Mouse (Mus musculus) kidney, embryonic 16.5 days (tissue): ENCODE measurements around the gene Slc12a8. TPM values are rescaled to one million over a fixed set of nuclear protein-coding genes. Genes with fewer than 3 reads are reported as not detected.
"Not testable (repeated sequence)": the region's sequence is repeated elsewhere in the genome, so short reads cannot be mapped to it uniquely, and the experiment has no call there.

Experiments
- ATAC-seq: fragments of 200-750 bp; cut with Nextera tagmentation; 2 replicates; pipeline ENCODE4 v1.8.0; 2017; ENCODE audit warnings: moderate TSS enrichment; ENCODE audit not compliant: low FRiP score, low TSS enrichment
- H3K27ac ChIP-seq: fragments of 300-500 bp; sonication (generic); 2 replicates; pipeline ENCODE4 v1.5.1; 2014; ENCODE audit warnings: low read length
- H3K27me3 ChIP-seq: fragments of 300-500 bp; sonication (generic); 2 replicates; pipeline ENCODE4 v1.6.1; 2014; ENCODE audit warnings: low read length, control low read depth, mixed read lengths; ENCODE audit not compliant: insufficient read depth
- H3K36me3 ChIP-seq: fragments of 300-500 bp; sonication (generic); 2 replicates; pipeline ENCODE4 v1.6.1; 2014; ENCODE audit warnings: low read length, control low read depth, mixed read lengths; ENCODE audit not compliant: insufficient read depth
- H3K4me1 ChIP-seq: fragments of 300-500 bp; sonication (generic); 2 replicates; pipeline ENCODE4 v1.6.1; 2014; ENCODE audit warnings: low read length, control low read depth, mixed read lengths; ENCODE audit not compliant: insufficient read depth
- H3K4me2 ChIP-seq: fragments of 300-500 bp; sonication (generic); replicated peaks from 2 replicates; pipeline ENCODE4 v1.6.1; 2014; ENCODE audit warnings: low read depth, low read length
- H3K4me3 ChIP-seq: fragments of 300-500 bp; sonication (generic); 2 replicates; pipeline ENCODE4 v1.5.1; 2014; ENCODE audit warnings: mild to moderate bottlenecking, low read length
- H3K9ac ChIP-seq: fragments of 300-500 bp; sonication (generic); replicated peaks from 2 replicates; pipeline ENCODE4 v1.6.1; 2014; ENCODE audit warnings: low read length
- H3K9me3 ChIP-seq: fragments of 300-500 bp; sonication (generic); 2 replicates; pipeline ENCODE4 v1.6.1; 2016; ENCODE audit warnings: low read length, control low read depth
- WGBS: fragments of 180-500 bp; shearing (Covaris S2); extraction: QIAGEN DNeasy Blood & Tissue Kit; methylation state at CpG from one replicate; pipeline ENCODE4 v1.1.7; 2014; 5-methylcytosine and 5-hydroxymethylcytosine counted together
- polyA plus RNA-seq: library from polyadenylated mRNA; unstranded; fragments of >200 nt; fragmentation: Nextera tagmentation; extraction: Ambion mirVana; gene quantifications from 2 replicates; pipeline ENCODE4 v1.2.1, GENCODE M21; 2015

Gene Slc12a8
- polyA plus RNA-seq, 1 experiment from 2014 or later: 0.92 TPM

DNA sequence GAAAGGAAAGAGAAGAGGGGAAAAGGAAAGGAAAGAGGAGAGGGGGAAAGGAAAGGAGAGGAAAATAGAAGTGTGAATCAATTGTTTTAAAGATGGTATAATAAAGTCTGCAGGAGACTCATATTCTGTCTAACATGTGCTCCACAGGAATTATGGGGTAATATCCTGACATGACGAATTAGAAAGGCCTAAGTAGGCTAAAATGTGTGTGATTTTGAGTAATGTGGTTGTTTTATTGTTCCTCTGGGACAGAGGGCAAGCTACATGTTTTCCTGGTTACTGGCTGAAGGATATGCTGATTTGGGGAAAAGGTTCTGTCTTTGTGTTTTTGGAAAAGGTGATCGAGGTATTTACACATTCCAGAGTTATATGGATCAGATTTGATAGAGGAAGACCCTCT is 7.9 kb upstream of the Slc12a8 start:
- 66% methylated on average over 2 of the region's 2 CpGs for WGBS

DNA sequence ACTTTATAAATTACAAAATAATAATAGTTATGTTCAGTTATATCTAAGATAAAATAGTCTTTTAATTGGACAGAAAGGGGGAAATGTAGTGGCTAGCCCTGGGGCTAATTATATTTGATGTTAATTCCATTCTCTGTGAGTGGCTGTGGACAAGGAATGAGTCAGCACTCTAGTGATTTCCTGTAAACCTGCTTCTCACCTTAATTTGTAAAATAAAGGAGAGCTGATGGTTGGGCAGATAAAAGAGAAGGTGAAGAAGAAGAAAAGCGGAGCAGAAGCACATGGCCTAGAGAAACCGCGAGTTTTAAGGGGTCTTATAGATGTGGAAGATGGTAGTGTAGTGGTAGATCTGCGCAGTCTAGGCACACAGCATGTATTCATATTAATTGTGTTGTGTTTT is 6.3 kb upstream of the Slc12a8 start:
- not testable (repeated sequence) for H3K9ac ChIP-seq, H3K9me3 ChIP-seq, H3K27ac ChIP-seq, H3K27me3 ChIP-seq, H3K36me3 ChIP-seq, H3K4me3 ChIP-seq, ATAC-seq, H3K4me1 ChIP-seq, H3K4me2 ChIP-seq
- WGBS: 96% methylated on average over 4 of the region's 4 CpGs

More for the DNA sequence above, 7.9 kb upstream of the Slc12a8 start:
- H3K27ac ChIP-seq, ATAC-seq, H3K4me2 ChIP-seq, H3K9ac ChIP-seq, H3K4me3 ChIP-seq, H3K9me3 ChIP-seq, H3K36me3 ChIP-seq, H3K27me3 ChIP-seq, H3K4me1 ChIP-seq: not testable (repeated sequence)

GRCm38 (mm10) chr16:33512555-33512954 is 4.6 kb upstream of the Slc12a8 start:
- Histone ChIP-seq H3K9me3 (peaks cover 3% of the 10 kb centered on the region; the same call in 1 of the 2 replicates), H3K4me1 (peaks cover 11% of the 10 kb centered on the region), H3K27ac (no peak overlapping the region), H3K36me3 (no peaks in the 10 kb centered on the region), H3K4me3 (no peak overlapping the region), H3K27me3 (no peaks in the 10 kb centered on the region), H3K4me2 (no peak overlapping the region), H3K9ac (no peak overlapping the region)
- no peak for ATAC-seq
- WGBS: 64% methylated on average over 6 of the region's 6 CpGs

DNA sequence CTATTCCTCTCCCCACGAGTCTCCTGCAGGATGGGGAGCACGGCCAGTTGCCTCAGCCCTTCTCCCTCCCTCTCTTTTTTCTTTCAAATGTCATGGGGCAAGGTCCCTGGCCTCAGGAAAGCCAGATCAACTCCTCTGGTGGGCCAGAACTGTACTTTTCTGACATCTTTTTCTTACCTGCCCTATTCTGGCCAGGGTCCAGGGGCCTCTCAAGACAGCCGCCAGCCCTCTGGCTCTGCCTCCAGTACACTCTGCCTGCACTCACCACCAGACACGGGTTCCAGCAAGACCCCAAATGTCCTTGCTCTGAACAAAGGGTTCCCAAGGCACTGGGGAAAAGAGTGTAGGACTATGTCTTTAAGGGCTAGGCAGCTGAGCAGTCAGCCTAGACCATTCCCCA is 499 bp downstream of the Slc12a8 start:
- Histone ChIP-seq H3K4me2 (peak overlapping the region; percentile 78), H3K9ac (peak overlapping the region; percentile 64; the same call in 1 of the 2 replicates)

GRCm38 (mm10) chr16:33518236-33518635 is 1.1 kb downstream of the Slc12a8 start:
- 45% methylated on average over 7 of the region's 7 CpGs for WGBS
- H3K36me3 ChIP-seq: no peaks in the 10 kb centered on the region
- H3K9me3 ChIP-seq: no peaks in the 10 kb centered on the region
- H3K4me1 ChIP-seq: peaks cover 20% of the 10 kb centered on the region
- H3K4me2 ChIP-seq: no peak overlapping the region
- peak; percentile 12; the same call in 1 of the 2 replicates for ATAC-seq
- H3K27ac ChIP-seq: no peak overlapping the region
- no peak overlapping the region for H3K9ac ChIP-seq
- H3K4me3 ChIP-seq: no peak overlapping the region
- H3K27me3 ChIP-seq: no peaks in the 10 kb centered on the region

More for the DNA sequence above, 499 bp downstream of the Slc12a8 start:
- 30% methylated on average over 4 of the region's 4 CpGs for WGBS
- H3K9me3 ChIP-seq: no peaks in the 10 kb centered on the region
- peaks cover 20% of the 10 kb centered on the region for H3K4me1 ChIP-seq
- no peaks in the 10 kb centered on the region for H3K27me3 ChIP-seq
- ATAC-seq: peak; percentile 68
- no peak overlapping the region; the same call in 1 of the 2 replicates for H3K27ac ChIP-seq
- H3K4me3 ChIP-seq: 0 out of 2 replicates have a peak overlapping the region, but pooled peaks have one; percentile 47
- H3K36me3 ChIP-seq: no peaks in the 10 kb centered on the region

DNA sequence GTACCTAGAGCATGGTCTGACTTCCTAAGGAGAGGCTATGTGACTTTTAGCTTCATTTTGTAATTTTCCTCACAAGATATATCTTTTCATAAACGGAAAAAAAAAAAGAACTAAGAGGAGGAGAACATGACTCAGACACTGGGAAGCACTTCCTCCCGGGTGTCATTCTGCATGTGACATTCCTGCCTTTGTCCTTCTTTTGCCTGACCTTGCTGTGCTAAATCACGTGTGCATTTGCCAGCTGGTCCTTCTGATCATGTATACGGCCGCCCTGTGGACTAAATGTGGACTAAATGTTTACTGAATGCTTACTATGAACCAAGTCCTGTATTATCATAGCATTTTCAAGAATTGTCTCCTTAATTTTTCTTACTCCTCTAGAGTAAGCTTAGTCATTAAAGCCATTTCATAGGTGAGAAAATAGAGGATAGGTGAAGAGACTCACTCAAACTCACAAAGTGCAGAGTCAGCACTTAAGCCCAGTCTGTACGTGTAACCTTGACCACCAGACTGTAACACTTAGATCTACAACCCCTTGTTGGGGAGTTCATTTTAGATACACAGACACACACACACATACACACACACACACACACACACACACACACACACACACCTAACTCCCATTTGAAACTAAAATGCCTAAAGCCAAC is 2.9 kb downstream of the Slc12a8 start:
- WGBS: 64% methylated on average over 6 of the region's 6 CpGs
- H3K27ac ChIP-seq: no peak overlapping the region
- no peak for ATAC-seq

DNA sequence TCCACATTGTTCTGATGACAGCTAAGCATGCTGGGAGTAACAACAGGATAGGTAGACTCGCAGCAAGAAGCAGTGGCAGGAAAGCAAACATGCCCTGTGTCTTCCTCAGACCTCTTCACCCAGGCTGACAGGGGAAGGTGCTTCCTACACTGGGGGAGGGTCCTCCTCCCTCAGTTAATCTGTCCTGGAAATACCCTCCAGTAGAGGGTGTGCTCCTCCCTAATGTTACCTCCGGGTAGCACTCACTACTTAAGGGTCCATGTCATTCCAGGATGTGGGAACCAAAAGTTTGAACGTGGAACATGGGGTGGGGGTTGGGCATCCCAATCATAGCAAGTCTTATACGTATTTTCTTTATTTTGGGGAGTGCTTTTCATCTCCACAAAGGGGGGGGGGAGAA is 5.4 kb downstream of the Slc12a8 start:
- Histone ChIP-seq H3K9ac (no peak overlapping the region), H3K4me1 (peaks cover 9% of the 10 kb centered on the region), H3K36me3 (no peaks in the 10 kb centered on the region), H3K27ac (no peak overlapping the region), H3K4me2 (no peak overlapping the region), H3K9me3 (no peaks in the 10 kb centered on the region), H3K4me3 (no peak overlapping the region), H3K27me3 (no peaks in the 10 kb centered on the region)
- WGBS: 63% methylated on average over 4 of the region's 4 CpGs
- ATAC-seq: no peak

More for the DNA sequence above, 2.9 kb downstream of the Slc12a8 start:
- Histone ChIP-seq H3K4me3 (no peak overlapping the region), H3K9me3 (no peaks in the 10 kb centered on the region), H3K27me3 (no peaks in the 10 kb centered on the region), H3K4me1 (peaks cover 20% of the 10 kb centered on the region), H3K36me3 (no peaks in the 10 kb centered on the region), H3K4me2 (no peak overlapping the region), H3K9ac (no peak overlapping the region)

- H3K9ac ChIP-seq: no peak overlapping the region
- no peaks in the 10 kb centered on the region for H3K36me3 ChIP-seq
- no peaks in the 10 kb centered on the region for H3K27me3 ChIP-seq
- WGBS: 69% methylated on average over 10 of the region's 10 CpGs
- H3K9me3 ChIP-seq: 0 out of 2 replicates have a peak, but pooled peaks cover 3% of the 10 kb centered on the region
- no peak for ATAC-seq
- no peak overlapping the region for H3K27ac ChIP-seq
- no peak overlapping the region for H3K4me2 ChIP-seq
- H3K4me3 ChIP-seq: no peak overlapping the region
- no peaks in the 10 kb centered on the region; the same call in 1 of the 2 replicates for H3K4me1 ChIP-seq
Observed at GRCm38 (mm10) chr16:33523571-33523970, 6.4 kb downstream of the Slc12a8 start.

- H3K36me3 ChIP-seq: no peaks in the 10 kb centered on the region
- no peaks in the 10 kb centered on the region for H3K27me3 ChIP-seq
- 0 out of 2 replicates have a peak, but pooled peaks cover 3% of the 10 kb centered on the region for H3K9me3 ChIP-seq
- H3K27ac ChIP-seq: peak overlapping the region; percentile 77
- 56% methylated on average over 11 of the region's 11 CpGs for WGBS
- no peak overlapping the region for H3K9ac ChIP-seq
- H3K4me2 ChIP-seq: no peak overlapping the region
- ATAC-seq: peak; percentile 64; the same call in 1 of the 2 replicates
- no peak overlapping the region for H3K4me3 ChIP-seq
- H3K4me1 ChIP-seq: peaks cover 24% of the 10 kb centered on the region
Observed at GRCm38 (mm10) chr16:33529502-33530454, 12.7 kb downstream of the Slc12a8 start.
